Mouse (Mus musculus) cortical plate, adult 2 months (tissue): Measurements from ENCODE around the gene Hcfc1r1.

Experiments used
- CTCF ChIP-seq: fragments of 200-500 bp; IDR thresholded peaks from 2 replicates; pipeline ENCODE4 v1.5.1; 2011; ENCODE audit warnings: mild to moderate bottlenecking, control low read depth, low read length; ENCODE audit not compliant: insufficient read depth; ENCODE audit errors: extremely low read depth
- POLR2A ChIP-seq: fragments of 200-500 bp; IDR thresholded peaks from 2 replicates; pipeline ENCODE4 v1.6.1; 2011; ENCODE audit warnings: mild to moderate bottlenecking, low read length, control low read depth; ENCODE audit not compliant: insufficient read depth; ENCODE audit errors: extremely low read depth

GRCm38 (mm10) chr17:23665511-23665910 lies 7.9 kb upstream of the Hcfc1r1 start:
- no peak for TF ChIP-seq CTCF
- no peak for TF ChIP-seq POLR2A
